Mouse (Mus musculus) CH12.LX (cell line): ENCODE data around the gene Tnp1.

ENCODE experiments used
- CHD1 ChIP-seq: IDR thresholded peaks from 2 replicates; pipeline ENCODE4 v1.6.1; 2012; ENCODE audit warnings: low read depth, low read length, improper control_type of control experiment, inconsistent platforms
- CTCF ChIP-seq, 2 experiments: IDR thresholded peaks in 1 of 2; conservative IDR thresholded peaks in 1 of 2; 2 replicates each; pipeline ENCODE4 v1.5.1; 2011 to 2012; ENCODE audit warnings: low read depth in 2 of 2, low read length in 2 of 2, improper control_type of control experiment in 1 of 2, inconsistent platforms in 1 of 2, mild to moderate bottlenecking in 1 of 2, moderate library complexity in 1 of 2
- NRF1 ChIP-seq: IDR thresholded peaks from 2 replicates; pipeline ENCODE4 v1.6.1; 2014; ENCODE audit warnings: low read depth, mild to moderate bottlenecking, inconsistent platforms, low read length, improper control_type of control experiment, moderate library complexity

DNA sequence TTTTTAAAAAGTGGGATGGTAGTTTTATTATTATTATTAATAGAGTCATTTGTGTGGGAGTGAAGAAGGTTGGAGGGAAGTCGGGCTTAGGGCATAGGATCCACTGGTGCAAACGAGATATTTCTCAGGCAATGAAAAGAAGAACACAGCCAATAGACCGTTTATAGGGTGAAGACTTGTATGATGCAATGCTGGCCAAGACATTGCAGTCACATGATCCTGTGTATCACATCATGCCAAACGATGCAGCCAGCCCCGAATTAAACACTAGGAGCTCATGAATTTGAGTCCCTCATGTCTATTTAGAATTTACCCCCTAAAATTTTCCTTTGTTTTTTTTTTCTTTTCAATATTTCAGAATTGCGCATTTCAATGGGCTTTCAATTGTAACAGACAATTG lies 13.0 kb upstream of the Tnp1 start:
- TF ChIP-seq CTCF (conservative IDR thresholded peaks at IDR 0.05 in 1 of 2, IDR thresholded peaks at IDR 0.05 in 1 of 2; ENCODE audit: low read depth in 2 of 2, low read length in 2 of 2), result no peak
- TF ChIP-seq NRF1, result no peak
- TF ChIP-seq CHD1, result no peak
